Mouse (Mus musculus) liver, postnatal 0 days (tissue): ENCODE measurements around the gene Dffa.

Experiments
- CTCF ChIP-seq: sonication (generic); IDR thresholded peaks from 2 replicates; pipeline ENCODE4 v1.5.1; 2016; ENCODE audit warnings: antibody characterized with exemption, low read depth
- EP300 ChIP-seq: IDR thresholded peaks from 2 replicates; pipeline ENCODE4 v1.6.1; 2016; ENCODE audit warnings: antibody characterized with exemption, low read depth, mild to moderate bottlenecking

DNA sequence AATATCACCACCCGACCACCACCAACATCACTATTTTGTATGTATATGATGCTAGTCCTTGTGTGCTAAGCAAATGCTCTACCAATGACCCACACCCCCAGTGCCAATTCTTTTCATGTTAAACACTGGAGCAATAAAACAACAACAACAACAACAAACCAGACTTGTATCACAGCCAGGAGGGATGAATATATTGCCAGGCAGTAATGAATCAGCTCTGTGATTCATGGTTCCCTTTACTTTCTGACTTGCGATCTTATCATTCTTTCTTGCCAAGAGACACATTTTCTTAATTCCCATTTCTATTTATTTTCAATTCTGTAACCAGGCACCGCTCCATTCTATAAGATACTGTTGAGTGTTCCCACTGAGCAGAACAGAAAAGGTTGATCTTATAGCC lies 2.5 kb upstream of the Dffa start:
- TF ChIP-seq CTCF (no peak), EP300 (no peak)
